10 mouse cellular contexts compared by ENCODE assay signal in the genomic region with DNA sequence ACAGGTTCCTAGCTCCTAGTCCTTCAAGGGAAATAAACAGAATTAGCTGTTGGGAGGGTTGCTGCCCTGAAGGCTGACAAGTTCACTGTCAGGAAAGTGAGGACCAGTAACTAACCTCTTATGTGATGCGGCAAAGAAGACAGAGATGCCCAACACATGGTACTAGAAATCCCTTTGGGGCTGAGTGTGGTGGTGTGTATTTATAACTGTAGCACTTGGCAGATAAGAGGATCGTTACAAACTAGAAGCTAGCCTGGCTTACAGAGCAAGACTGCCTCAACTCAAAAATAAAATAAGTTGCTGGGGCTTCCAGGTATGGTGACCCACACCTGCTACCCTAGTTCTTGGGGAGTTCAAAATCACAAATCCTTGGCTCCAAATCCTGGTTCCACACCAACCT. TPM values are rescaled to one million over a fixed set of nuclear protein-coding genes. Genes with fewer than 3 reads are reported as not detected.
"Had no signal": no experiment of that assay in that cellular context is flagged by ENCODE, and none has a peak within 500 bp of the region (broad histone marks: within the 10 kb centered on the region; RNA-seq: fewer than 3 reads in every experiment).

No protein-coding gene starts in this region.

- H3K4me3 ChIP-seq: layer of hippocampus, adult 2 months; limb, embryonic 12.5 days; liver, embryonic 13.5 days; lung, embryonic 15.5 days; megakaryocyte, embryonic 14.5 days; midbrain, embryonic 12.5 days had no signal

- H3K27ac ChIP-seq: kidney, postnatal 0 days; layer of hippocampus, adult 2 months; limb, embryonic 12.5 days; liver, embryonic 13.5 days; lung, embryonic 15.5 days; macrophage; midbrain, embryonic 12.5 days had no signal

- H3K36me3 ChIP-seq: limb, embryonic 12.5 days; liver, embryonic 13.5 days; lung, embryonic 15.5 days; midbrain, embryonic 12.5 days had no signal

- DNase-seq: right cerebral cortex, postnatal 14 days had no signal

- H3K4me1 ChIP-seq: limb, embryonic 12.5 days; lung, embryonic 15.5 days; midbrain, embryonic 12.5 days had no signal

- H3K4me2 ChIP-seq: limb, embryonic 12.5 days; liver, embryonic 13.5 days; lung, embryonic 15.5 days; midbrain, embryonic 12.5 days had no signal

- H3K9me3 ChIP-seq: limb, embryonic 12.5 days; liver, embryonic 13.5 days; lung, embryonic 15.5 days; midbrain, embryonic 12.5 days had no signal

- H3K9ac ChIP-seq: limb, embryonic 12.5 days; liver, embryonic 13.5 days; liver, postnatal 0 days; lung, embryonic 15.5 days; midbrain, embryonic 12.5 days had no signal

- H3K27me3 ChIP-seq: limb, embryonic 12.5 days; liver, embryonic 13.5 days; lung, embryonic 15.5 days; midbrain, embryonic 12.5 days had no signal

RNA-seq across cellular contexts. Expression of a gene that starts 55.6 kb away (rescaled TPM):
- polyA plus RNA-seq: macrophage had no signal
